Mouse (Mus musculus): ENCODE measurements around the gene Col8a2.

GRCm38 (mm10) chr4:126295152-126295551 lies 8.6 kb downstream of the Col8a2 start:
- TF ChIP-seq CTCF (IDR thresholded peaks at IDR 0.05; ENCODE audit: control insufficient read depth, insufficient read depth, insufficient read length) (no peak), USF1 (IDR thresholded peaks at IDR 0.05; ENCODE audit: low read depth) (no peak), MAX (IDR thresholded peaks at IDR 0.05) (no peak), CEBPB (IDR thresholded peaks at IDR 0.05; ENCODE audit: low read depth) (no peak)
